Mouse (Mus musculus) midbrain, embryonic 14.5 days (tissue): ENCODE measurements at regions not wholly inside any gene's neighbourhood (a gene's known extent, or its start where the extent isn't known, plus 50 kb on each side); places are given as distances from the start of the nearest gene placed in this dataset.

ENCODE experiments used
- ATAC-seq: fragments of 200-750 bp; cut with Nextera tagmentation; 2 replicates; pipeline ENCODE4 v1.8.0; 2017; ENCODE audit warnings: moderate number of reproducible peaks, moderate library complexity; ENCODE audit not compliant: low FRiP score, low TSS enrichment
- DNase-seq: peaks from one replicate; pipeline ENCODE4 v3.0.0-alpha.2; 2015
- H3K27ac ChIP-seq: fragments of 300-500 bp; sonication (generic); replicated peaks from 2 replicates; pipeline ENCODE4 v1.5.1; 2014; ENCODE audit warnings: mild to moderate bottlenecking, low read depth, low read length, moderate library complexity
- H3K27me3 ChIP-seq: fragments of 300-500 bp; sonication (generic); 2 replicates; pipeline ENCODE4 v1.6.1; 2014; ENCODE audit warnings: low read length, control low read depth, mixed read lengths; ENCODE audit not compliant: control insufficient read depth, insufficient read depth
- H3K36me3 ChIP-seq: fragments of 300-500 bp; sonication (generic); 2 replicates; pipeline ENCODE4 v1.6.1; 2014; ENCODE audit warnings: low read length, control low read depth; ENCODE audit not compliant: control insufficient read depth, insufficient read depth
- H3K4me1 ChIP-seq: fragments of 300-500 bp; sonication (generic); 2 replicates; pipeline ENCODE4 v1.6.1; 2014; ENCODE audit warnings: mild to moderate bottlenecking, antibody characterized with exemption, low read length, control low read depth; ENCODE audit not compliant: control insufficient read depth, insufficient read depth
- H3K4me2 ChIP-seq: fragments of 300-500 bp; sonication (generic); 2 replicates; pipeline ENCODE4 v1.6.1; 2014; ENCODE audit warnings: mild to moderate bottlenecking, low read length, moderate library complexity
- H3K4me3 ChIP-seq: fragments of 300-500 bp; sonication (generic); replicated peaks from 2 replicates; pipeline ENCODE4 v1.5.1; 2014; ENCODE audit warnings: low read depth, low read length
- H3K9ac ChIP-seq: fragments of 300-500 bp; sonication (generic); replicated peaks from 2 replicates; pipeline ENCODE4 v1.6.1; 2014; ENCODE audit warnings: mild to moderate bottlenecking, low read length, moderate library complexity
- H3K9me3 ChIP-seq: fragments of 300-500 bp; sonication (generic); 2 replicates; pipeline ENCODE4 v1.6.1; 2016; ENCODE audit warnings: low read length, control low read depth, mixed read lengths; ENCODE audit not compliant: control insufficient read depth
- WGBS: fragments of 180-500 bp; shearing (Covaris S2); extraction: QIAGEN DNeasy Blood & Tissue Kit; methylation state at CpG from one replicate; pipeline ENCODE4 v1.1.7; 2014; 5-methylcytosine and 5-hydroxymethylcytosine counted together

GRCm38 (mm10) chr7:36829710-36830109, 131.8 kb downstream of the Tshz3 start:
- WGBS: 72% methylated on average over 8 of the region's 8 CpGs
- DNase-seq: no peak
- Histone ChIP-seq H3K4me2 (no peak overlapping the region), H3K27ac (no peak overlapping the region), H3K4me3 (no peak overlapping the region), H3K9me3 (0 out of 2 replicates have a peak, but pooled peaks cover 2% of the 10 kb centered on the region), H3K36me3 (no peaks in the 10 kb centered on the region), H3K4me1 (no peaks in the 10 kb centered on the region), H3K9ac (no peak overlapping the region), H3K27me3 (no peaks in the 10 kb centered on the region)
- ATAC-seq: no peak

GRCm38 (mm10) chr7:36830155-36830554, 132.2 kb downstream of the Tshz3 start:
- no peaks in the 10 kb centered on the region for H3K4me1 ChIP-seq
- H3K27me3 ChIP-seq: no peaks in the 10 kb centered on the region
- no peak overlapping the region for H3K9ac ChIP-seq
- 0 out of 2 replicates have a peak, but pooled peaks cover 2% of the 10 kb centered on the region for H3K9me3 ChIP-seq
- no peak for DNase-seq
- no peak for ATAC-seq
- no peaks in the 10 kb centered on the region for H3K36me3 ChIP-seq
- WGBS: 95% methylated on average over 2 of the region's 2 CpGs
- no peak overlapping the region for H3K4me2 ChIP-seq
- no peak overlapping the region for H3K4me3 ChIP-seq
- no peak overlapping the region for H3K27ac ChIP-seq

- Histone ChIP-seq H3K4me2 (no peak overlapping the region), H3K4me3 (no peak overlapping the region), H3K27ac (no peak overlapping the region), H3K27me3 (no peaks in the 10 kb centered on the region), H3K4me1 (no peaks in the 10 kb centered on the region), H3K9me3 (no peaks in the 10 kb centered on the region; the same call in 1 of the 2 replicates), H3K36me3 (no peaks in the 10 kb centered on the region), H3K9ac (no peak overlapping the region)
- WGBS: 85% methylated on average over 2 of the region's 2 CpGs
- ATAC-seq (no peak), DNase-seq (no peak)
Measured at GRCm38 (mm10) chr7:36848279-36848678, 150.4 kb downstream of the Tshz3 start.

- no peak overlapping the region for H3K4me2 ChIP-seq
- H3K27me3 ChIP-seq: no peaks in the 10 kb centered on the region
- no peaks in the 10 kb centered on the region; the same call in 1 of the 2 replicates for H3K9me3 ChIP-seq
- WGBS: 87% methylated on average over 4 of the region's 4 CpGs
- ATAC-seq (no peak), DNase-seq (no peak)
- H3K36me3 ChIP-seq: no peaks in the 10 kb centered on the region
- no peaks in the 10 kb centered on the region for H3K4me1 ChIP-seq
- H3K9ac ChIP-seq: no peak overlapping the region
- H3K4me3 ChIP-seq: no peak overlapping the region
- H3K27ac ChIP-seq: no peak overlapping the region
Measured at GRCm38 (mm10) chr7:36851275-36851889, 153.5 kb downstream of the Tshz3 start.

- H3K4me2 ChIP-seq: no peak overlapping the region
- H3K36me3 ChIP-seq: no peaks in the 10 kb centered on the region
- no peaks in the 10 kb centered on the region for H3K27me3 ChIP-seq
- H3K4me1 ChIP-seq: no peaks in the 10 kb centered on the region
- H3K9ac ChIP-seq: no peak overlapping the region
- ATAC-seq (no peak), DNase-seq (no peak)
- H3K27ac ChIP-seq: no peak overlapping the region
- no peak overlapping the region for H3K4me3 ChIP-seq
- no peaks in the 10 kb centered on the region; the same call in 1 of the 2 replicates for H3K9me3 ChIP-seq
Measured at GRCm38 (mm10) chr7:36854308-36854707, 156.4 kb downstream of the Tshz3 start.

- Histone ChIP-seq H3K4me3 (no peak overlapping the region), H3K27me3 (no peaks in the 10 kb centered on the region), H3K36me3 (no peaks in the 10 kb centered on the region), H3K4me1 (no peaks in the 10 kb centered on the region), H3K4me2 (no peak overlapping the region), H3K27ac (no peak overlapping the region), H3K9ac (no peak overlapping the region), H3K9me3 (no peaks in the 10 kb centered on the region)
- 92% methylated on average over 7 of the region's 7 CpGs for WGBS
- ATAC-seq (no peak), DNase-seq (no peak)
Measured at GRCm38 (mm10) chr7:36859428-36859827, 161.5 kb downstream of the Tshz3 start.

- H3K27me3 ChIP-seq: no peaks in the 10 kb centered on the region
- no peaks in the 10 kb centered on the region for H3K4me1 ChIP-seq
- H3K9me3 ChIP-seq: no peaks in the 10 kb centered on the region
- no peak overlapping the region for H3K27ac ChIP-seq
- ATAC-seq (no peak), DNase-seq (no peak)
- no peak overlapping the region for H3K4me3 ChIP-seq
- no peak overlapping the region for H3K4me2 ChIP-seq
- 90% methylated on average over 7 of the region's 7 CpGs for WGBS
- H3K9ac ChIP-seq: no peak overlapping the region
- H3K36me3 ChIP-seq: no peaks in the 10 kb centered on the region
Measured at GRCm38 (mm10) chr7:36862481-36862880, 164.6 kb downstream of the Tshz3 start.

- WGBS: 91% methylated on average over 5 of the region's 5 CpGs
- Histone ChIP-seq H3K9me3 (no peaks in the 10 kb centered on the region), H3K9ac (no peak overlapping the region), H3K36me3 (no peaks in the 10 kb centered on the region), H3K27ac (no peak overlapping the region), H3K4me2 (no peak overlapping the region), H3K4me1 (no peaks in the 10 kb centered on the region), H3K4me3 (no peak overlapping the region), H3K27me3 (no peaks in the 10 kb centered on the region)
- DNase-seq (no peak), ATAC-seq (no peak)
Measured at GRCm38 (mm10) chr7:36863745-36864144, 165.8 kb downstream of the Tshz3 start.

GRCm38 (mm10) chr7:36864675-36865074, 166.8 kb downstream of the Tshz3 start:
- WGBS: 76% methylated on average over 4 of the region's 4 CpGs
- Histone ChIP-seq H3K4me2 (no peak overlapping the region), H3K9me3 (no peaks in the 10 kb centered on the region), H3K27ac (no peak overlapping the region), H3K27me3 (no peaks in the 10 kb centered on the region), H3K36me3 (no peaks in the 10 kb centered on the region), H3K4me1 (no peaks in the 10 kb centered on the region), H3K9ac (no peak overlapping the region), H3K4me3 (no peak overlapping the region)
- no peak for ATAC-seq
- no peak for DNase-seq
